Mouse (Mus musculus) skeletal muscle tissue, adult 2 months (tissue): Measurements from ENCODE around the gene Dock6.
"Not testable (repeated sequence)": the region's sequence is repeated elsewhere in the genome, so short reads cannot be mapped to it uniquely, and the experiment has no call there.

ENCODE experiments used
- DNase-seq: peaks from one replicate; pipeline ENCODE4 v3.0.0-alpha.2; 2012; ENCODE audit warnings: low read depth, low spot score

The Dock6 gene

DNA sequence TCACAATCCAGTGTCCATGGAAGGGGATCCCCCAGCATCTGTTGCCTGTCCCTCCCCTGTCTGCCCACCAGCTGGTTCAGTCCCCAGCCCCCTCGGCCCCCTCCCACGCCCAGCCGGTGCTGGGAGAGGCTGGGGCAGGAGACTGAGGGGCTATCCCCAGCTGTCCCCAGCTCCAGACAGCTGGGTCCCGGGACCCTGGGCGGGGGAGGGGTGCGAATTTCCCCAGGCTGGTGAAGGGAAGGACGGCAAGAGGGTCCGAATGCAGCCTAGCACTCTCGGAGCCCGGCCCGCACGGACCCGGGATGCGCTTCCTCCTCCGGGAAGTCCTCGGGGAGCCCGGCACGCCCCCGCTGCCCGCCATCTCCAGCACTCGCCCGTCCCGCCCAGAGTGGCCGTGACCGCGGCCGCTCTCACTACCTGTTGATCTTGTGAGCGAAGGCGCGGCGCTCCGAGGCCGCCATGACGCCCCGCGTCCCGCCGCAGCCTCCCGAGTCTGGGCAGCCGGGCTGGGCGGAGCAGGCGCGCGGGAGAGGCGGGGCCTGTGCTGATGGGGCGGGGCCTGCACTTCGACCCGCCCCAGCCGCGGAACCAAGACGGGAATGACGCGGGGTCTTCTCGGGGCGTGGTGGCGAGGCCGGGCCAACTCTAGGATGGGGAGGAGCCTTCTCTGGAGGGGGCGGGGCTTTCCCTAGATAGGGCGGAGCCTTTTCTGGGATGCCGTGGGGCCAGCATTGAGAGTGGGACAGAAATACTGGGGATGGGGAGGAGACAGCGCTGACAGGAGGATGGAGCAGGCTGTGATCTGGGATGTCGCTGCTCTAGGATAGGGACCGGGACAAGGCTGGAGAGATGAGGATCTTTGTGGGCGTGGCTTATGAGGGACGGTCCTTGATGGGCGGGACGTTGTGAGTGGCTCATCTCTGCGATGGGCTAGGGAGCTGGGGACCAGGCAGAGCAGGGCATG, at the start of gene Dock6:
Gene Dock6, minus strand, starts transcription at position 508 of the 964 bp plus-strand sequence.
- peak; percentile 72 for DNase-seq

DNA sequence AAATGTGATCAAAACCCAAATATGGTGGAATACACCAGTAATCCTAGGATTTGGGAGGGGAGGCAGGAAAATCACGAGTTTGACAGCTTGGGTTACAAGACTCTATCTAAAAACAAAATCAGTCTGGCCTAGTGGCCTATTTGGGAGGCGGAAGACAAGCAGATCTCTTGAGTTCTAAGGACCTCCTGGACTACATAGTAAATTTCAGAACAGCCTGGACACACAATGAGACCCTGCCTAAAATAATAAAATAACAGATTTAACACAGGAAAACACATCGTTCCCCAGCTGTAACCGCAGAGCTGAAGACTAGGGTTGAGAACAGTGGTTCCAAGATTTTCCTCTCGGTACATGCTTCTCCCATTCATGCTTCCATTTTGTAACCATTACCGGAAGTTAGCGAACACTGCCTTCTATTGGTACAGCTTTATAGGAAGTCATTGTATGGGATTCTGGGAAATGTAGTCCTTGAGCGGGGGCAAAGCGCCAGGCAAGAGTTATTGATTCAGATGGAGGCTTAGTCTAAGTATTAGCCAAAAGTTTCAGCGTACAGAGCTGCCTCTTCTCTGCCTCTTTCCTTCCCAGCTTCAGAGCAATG, 48.9 kb upstream of the Dock6 start:
- DNase-seq: peak; percentile 48

DNA sequence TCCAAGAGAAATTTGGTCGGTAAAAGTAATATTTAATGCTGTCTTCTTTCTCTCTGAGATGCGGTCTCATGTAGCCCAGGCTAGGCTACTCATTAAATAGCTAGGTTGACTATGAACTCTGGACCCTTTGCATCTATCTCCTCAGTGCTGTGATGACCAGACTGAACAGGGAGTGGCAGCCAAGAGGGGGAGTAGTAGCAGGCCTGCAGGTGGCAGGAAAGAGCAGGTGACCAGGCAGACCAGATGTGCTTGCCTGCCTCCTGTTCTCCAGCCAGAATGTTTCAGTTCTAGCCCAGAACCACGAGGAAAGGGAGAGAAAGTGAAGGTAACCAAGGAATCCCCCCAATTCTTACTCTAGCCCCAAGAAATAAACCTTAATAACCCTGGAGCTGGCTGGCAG, 36.8 kb upstream of the Dock6 start:
- no peak for DNase-seq

DNA sequence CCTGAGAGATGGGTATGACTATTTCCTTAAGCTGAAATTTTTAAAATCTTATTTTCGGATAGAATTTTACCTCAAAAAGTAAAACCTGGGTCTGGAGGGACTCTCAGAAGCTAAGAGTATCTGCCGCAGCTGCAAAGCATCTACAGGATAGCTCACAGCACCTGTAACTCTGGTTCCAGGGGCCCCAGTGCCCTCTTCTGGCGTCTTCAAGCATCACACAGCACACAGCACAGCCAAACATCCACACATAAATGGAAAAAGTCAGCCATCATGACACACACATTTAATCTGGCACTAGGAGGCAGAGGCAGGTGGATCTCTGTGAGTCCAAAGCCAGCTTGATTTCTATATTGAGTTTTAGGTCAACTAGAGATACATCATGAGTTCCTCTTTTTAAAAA, 24.2 kb upstream of the Dock6 start:
- no peak for DNase-seq

DNA sequence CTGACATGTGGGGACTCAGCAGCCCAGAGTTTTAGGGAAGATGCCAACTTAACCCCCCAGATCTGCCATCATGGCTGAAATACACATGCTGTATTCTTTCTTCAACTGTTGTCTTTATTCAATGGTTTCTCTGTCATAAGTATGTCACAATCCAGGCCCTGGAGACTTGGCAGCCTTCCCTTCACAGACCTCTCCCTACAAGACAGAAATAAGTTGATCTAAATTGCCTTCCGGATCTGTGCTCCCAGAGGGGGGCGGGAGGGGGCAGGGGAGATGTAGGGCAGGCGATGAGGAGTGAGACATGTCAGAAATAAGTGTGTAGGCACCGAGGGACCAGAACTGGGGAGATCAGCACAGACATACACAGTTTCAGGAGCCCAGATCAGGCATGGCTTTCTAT, 19.8 kb upstream of the Dock6 start:
- no peak for DNase-seq

DNA sequence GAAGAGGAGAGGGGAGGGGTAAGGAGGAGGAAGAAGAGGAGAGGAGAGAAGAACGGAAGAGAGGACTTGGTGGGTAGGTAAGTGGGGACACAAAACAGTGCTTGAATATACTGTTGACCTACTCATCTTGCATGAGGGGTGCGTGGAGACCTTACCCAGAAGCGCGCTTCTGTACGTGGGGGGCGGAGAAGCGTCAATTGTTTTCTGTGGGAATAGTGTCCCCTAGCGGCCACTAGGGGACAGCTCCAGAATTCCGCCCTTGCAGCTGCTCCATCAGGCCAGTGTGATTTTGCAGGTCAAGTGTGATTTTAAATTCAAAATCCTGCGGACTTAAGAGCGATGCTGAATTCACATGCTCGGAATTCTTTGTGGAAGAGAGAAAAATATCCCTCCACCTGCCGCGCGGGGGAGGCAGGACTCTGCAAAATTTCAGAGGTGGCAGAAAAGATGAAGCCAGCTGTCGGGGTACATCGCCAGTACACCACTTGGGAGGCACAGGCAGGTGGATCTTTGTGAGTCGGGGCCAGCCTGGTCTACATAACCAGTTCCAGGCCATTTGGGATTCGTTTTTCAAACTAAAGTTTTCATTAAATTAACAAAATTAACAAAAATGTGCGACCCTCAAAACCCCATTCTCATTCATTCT, 18.6 kb upstream of the Dock6 start:
- DNase-seq: peak; percentile 28

DNA sequence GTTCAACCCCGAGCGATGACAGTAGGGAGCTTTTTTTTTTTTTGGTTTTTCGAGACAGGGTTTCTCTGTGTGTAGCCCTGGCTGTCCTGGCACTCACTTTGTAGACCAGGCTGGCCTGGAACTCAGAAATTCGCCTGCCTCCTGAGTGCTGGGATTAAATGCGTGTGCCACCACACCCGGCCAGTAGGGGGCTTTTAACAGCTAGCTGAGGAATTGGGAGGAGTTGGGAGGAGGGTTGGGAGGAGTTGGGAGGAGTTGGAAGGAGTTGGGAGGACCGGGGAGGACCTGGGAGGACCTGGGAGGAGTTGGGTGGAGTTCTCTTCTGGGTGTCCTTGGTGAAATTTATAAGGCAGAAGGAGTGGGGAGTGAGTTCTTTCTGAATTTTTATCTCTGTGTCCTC, 16.9 kb upstream of the Dock6 start:
- not testable (repeated sequence) for DNase-seq

DNA sequence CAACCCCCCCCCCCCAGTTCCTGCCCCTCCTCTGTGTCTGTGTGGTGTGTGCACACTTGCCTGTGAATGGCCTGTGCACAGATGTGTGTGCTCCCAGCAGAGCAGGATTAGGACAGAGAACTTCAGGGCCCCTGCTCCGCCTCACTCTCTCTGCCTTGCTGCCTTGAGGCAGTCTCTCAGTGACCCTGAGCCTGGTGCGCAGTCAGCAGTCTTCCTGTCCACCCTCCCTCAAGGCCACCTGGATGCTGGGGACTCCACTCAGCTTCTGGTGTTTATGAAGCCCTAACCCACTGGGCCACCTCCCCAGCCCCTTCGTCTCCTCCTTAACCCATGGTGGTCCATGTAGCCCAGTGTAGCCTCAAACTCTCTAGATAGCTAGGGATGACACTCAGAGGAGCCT, 15.3 kb upstream of the Dock6 start:
- DNase-seq: no peak

DNA sequence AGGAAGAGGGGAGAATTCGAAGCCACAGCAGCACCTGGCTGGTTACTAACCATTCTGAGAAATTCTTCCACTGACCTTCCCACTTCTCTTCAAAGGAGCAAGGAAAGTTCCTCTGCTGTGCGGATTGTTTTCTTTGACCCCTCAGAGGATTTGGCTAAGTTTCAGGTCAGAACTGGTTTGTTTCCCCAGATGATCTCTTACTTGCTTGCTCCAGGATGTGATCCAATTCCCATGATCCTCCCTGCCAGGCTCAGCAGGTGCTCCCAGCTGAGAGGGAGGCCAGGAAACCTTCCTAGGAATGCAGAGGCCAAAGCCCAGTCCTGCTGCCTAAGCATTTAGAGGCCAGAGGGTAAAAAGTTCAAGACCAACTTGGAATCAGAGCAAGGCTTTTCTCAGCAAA, 14.2 kb upstream of the Dock6 start:
- DNase-seq: peak; percentile 32

DNA sequence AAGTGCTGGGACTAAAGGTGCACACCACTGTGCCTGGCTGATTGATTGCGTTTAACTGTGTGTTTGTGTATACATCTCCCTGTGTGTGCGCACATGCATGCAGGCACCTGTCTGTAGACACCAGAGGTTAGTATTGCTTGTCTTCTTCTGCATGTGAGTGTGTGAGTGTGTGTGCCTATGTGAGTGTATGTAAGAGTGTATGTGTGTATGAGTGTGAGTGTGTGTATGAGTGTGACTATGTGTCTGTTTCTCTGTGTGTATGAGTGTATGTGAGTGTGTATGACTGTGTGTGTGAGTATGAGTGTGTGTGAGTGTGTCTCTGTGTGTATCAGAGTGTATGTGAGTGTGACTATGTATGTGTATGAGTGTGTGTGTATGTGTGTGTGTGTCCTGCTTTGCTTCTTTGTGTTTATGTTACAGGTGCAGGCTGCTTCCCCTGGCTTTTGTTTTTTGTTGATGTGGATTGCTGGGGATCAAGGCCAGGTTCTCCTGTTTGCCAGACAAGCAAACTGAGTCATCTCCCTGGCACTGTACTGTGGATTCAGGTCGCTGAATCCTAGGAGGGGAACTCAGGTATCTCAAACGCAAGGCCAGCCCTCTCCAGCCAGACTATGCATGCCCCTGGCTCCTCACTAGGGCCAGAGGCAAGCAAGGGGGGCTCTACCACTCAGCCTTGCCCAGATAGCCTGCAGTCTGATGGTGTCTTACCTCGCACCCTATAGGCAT, 13.4 kb upstream of the Dock6 start:
- no peak for DNase-seq

DNA sequence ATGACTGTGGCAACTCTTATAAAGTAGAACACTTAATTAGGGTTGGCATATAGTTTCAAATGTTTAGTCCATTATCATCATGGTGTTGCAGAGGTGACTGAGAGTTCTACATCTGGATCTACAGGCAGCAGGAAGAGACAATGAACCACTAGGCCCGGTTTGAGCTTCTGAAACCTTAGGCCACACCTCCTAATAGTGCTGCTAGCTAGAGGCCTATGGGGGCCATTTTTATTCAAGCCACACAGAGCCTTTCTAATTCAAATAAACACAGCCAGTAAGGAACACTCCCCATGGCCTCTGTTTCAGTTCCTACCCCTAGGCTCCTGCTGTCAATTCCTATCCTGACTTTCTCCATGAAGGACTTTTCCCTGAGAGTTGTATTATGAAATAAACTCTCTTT, 9.7 kb upstream of the Dock6 start:
- no peak for DNase-seq

DNA sequence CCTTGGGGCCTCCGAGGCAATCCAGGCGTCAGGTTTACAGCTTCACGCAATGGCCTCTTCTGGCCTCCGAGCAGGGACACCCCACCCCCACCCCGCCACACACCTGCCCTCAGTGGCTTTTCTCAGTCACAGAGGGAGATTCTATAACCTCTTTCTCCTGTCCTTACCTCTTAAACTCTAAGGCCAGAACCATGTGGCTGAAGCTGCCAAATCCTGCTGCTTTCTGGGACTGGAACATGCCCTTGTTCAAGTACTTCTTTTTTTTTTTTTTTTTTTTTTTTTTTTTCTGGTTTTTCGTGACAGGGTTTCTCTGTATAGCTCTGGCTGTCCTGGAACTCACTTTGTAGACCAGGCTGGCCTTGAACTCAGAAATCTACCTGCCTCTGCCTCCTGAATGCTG, 7.9 kb upstream of the Dock6 start:
- DNase-seq: not testable (repeated sequence)

DNA sequence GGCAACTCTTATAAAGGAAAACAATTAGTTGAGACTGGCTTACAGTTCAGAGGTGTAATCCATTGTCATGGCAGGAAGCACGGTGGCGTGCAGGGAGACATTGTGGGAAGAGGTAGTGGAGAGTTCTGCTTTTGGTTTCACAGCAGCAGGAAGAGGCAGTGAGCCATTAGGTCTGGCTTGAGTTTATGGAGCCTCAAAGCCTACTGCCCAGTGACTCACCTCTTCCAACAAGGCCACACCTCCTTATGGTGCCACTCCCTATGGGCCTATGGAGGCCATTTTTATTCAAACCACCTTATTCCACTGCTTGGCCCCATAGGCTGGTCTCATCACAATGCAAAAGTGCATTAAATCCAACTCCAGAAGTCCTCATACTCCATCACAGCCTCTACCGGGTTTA, 7.2 kb upstream of the Dock6 start:
- no peak for DNase-seq

DNA sequence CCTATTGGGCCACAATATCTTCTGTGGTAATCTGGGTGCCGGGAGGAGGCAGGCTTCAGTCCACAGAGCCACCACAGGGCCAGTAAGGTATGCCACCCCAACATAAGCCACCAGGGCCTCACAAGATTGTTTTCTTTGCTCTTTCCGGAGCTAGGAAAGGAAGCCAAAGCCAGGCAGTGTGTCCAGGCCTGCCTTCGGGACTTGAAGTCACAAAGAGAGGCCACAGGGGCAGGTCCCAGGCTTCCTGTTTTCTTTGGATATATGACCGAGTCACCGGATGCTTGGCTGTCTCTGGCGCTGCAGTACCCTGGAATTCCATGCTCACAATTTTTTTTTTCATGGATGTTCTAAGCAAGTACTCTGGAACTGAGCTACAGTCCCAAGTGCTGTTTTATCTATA, 5.6 kb upstream of the Dock6 start:
- no peak for DNase-seq

DNA sequence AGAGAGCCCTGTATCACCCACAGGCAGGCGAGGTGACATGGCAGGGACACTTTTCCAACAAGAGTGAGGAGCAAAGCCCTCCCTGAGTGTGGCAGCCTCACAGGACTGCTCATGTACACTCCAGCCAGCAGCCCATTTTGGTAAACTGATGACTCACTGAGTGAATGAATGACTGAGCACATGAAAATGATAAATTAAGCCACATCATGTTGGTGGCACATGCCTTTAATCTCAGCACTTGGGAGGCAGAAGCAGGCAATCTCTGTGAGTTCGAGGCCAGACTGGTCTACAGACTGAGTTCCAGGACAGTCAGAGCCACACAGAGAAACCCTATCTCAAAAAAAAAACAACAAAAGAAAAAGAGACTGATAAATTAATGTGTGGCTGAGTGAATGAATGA, 5.1 kb upstream of the Dock6 start:
- no peak for DNase-seq

DNA sequence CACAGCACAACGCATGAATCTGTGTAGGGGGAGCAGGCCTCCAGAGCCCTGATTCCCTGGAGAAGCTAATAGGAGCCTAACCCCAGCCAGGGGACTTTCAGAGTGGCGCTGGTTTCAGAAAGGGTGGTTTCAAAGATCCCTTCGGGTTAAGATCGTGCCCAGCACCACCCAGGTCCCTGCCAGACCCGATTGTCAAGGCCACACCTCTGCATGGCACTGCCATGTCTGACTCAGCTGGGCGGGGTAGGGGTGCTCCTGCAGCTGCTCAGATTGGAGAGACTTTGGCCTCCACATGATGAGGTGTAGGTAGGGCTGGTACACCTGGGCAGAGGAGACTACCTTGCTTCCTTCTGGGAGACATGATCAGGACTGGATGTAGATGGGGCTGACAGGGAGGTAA, 2.5 kb upstream of the Dock6 start:
- DNase-seq: no peak

DNA sequence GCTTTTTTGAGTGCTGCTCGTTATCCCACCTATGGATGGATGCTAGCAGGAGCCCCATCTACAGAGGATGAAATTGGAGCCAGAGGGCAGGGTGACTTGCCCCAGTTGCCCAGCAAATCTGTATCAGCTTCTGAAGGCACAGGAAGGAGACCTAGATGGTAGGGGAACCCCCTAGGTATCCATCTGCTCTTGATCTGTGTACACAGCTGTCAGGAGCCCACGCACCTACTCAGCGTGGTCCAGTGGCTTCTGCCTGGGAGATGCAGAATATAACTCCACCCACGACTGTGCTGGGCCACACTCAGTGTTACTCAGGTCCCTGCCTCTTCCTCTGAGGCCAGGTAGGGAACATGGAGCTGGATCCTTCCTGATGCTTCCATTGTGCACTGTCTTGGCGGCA, 1.5 kb upstream of the Dock6 start:
- DNase-seq: no peak

DNA sequence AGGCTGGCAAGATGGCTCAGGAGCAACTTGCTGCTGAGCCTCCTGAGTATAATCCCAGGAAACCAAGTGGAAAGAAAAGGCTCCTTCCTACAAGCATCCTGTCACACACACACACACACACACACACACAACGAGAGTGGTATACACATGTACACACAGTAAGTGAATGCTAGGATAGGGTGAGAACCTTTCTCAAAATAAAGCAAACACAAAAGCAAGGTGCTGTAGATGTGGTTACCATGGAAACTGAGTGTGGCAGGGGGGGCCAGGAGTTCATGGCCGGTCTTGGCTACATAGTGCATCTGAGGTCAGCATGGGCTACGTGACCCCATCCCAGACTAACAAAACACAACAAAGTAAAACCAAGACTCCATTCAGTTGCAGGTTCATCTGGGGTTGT, 1.4 kb downstream of the Dock6 start:
- DNase-seq: no peak

DNA sequence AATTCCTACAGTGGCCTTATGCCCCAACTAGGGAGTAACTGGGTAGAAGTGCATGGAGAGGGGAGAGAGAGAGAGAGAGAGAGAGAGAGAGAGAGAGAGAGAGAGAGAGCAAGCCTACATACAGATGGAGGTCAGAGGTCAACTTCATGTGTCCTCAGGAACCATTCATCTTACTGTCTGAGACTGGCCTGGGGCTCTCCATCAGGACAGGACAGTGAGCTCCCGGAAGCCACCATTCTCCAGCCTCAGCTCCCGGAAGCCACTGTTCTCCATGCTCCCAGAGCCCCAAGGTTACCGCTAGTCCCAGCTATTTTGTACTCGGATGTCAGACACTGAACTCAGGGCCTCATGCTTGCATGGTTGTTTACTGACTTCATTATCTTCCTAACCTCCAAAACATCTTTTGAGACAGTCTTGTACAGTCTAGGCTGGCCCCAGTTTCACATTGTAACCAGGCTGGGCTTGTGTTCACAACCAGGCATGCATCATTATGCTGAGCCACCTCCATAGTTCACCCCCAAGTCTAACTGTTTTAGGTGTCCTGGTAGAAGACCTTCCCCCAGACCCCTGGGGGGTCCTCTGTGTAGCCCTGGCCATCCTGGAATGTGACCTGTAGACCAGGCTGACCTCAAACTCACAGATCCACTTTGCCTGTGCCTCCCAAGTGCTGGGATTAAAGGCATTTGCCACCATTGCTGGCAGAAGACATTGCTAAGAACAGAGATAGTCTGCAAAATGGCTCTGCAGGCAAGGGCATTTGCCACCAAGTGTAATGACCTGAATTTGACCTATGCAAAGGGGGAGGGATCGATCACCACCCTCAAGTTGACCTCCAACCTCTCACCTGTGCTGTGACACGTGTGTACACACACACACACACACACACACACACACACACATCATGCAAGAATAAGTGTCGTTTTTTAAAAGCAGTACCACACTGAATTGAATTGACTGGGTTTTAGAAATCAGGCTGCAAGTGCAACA, 2.5 kb downstream of the Dock6 start:
- DNase-seq: no peak

DNA sequence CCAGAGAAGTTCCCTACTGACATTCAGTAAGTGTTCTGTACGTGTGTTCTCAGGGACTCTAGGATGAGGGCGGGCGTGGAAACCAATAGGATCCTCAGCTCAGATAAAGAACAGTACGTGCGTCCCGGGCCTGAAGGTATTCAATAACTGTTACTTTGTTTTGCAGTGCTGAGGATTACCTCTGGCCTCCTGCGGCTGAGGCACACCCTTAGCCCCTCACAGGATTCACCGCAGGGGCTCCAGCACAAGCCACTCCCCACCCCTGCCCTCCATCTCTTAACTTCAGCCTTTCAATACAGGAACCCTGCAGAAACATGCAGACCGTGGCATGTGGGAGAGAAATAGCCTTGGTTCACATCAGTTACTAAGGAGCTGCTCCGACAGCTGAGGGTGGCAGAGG, 4.5 kb downstream of the Dock6 start:
- no peak for DNase-seq

DNA sequence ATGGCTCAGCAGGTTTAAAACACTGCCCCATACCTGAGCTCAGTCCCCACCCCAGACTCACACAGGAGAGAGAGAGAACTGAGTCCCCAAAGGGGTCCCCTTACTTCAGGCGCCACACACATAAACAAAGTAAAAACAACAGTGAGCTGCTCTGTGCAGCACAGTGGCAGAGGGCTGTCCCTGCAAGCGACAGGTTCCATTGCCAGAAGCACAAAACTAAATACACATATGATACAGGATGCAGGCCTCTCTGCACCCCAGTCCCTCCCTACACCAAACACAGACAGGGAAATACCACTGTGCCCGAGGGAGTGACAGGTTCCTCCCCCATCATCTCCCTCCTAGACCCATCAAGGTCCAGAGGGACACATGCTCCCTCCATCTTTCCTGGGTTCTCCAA, 5.0 kb downstream of the Dock6 start:
- no peak for DNase-seq
